Mouse (Mus musculus) thymus, adult 2 months (tissue): ENCODE results near the gene Angptl8.

Experiments
- CTCF ChIP-seq: fragments of 200-500 bp; IDR thresholded peaks from 2 replicates; pipeline ENCODE4 v1.5.1; 2012; ENCODE audit warnings: mild to moderate bottlenecking, control low read depth, low read length, moderate library complexity, borderline replicate concordance; ENCODE audit not compliant: control insufficient read depth, poor library complexity, insufficient read depth; ENCODE audit errors: extremely low read depth
- POLR2A ChIP-seq: fragments of 200-500 bp; IDR thresholded peaks from 2 replicates; pipeline ENCODE4 v1.6.1; 2012; ENCODE audit warnings: mild to moderate bottlenecking, low read length, control low read depth, moderate library complexity; ENCODE audit not compliant: control insufficient read depth, poor library complexity, insufficient read depth; ENCODE audit errors: extremely low read depth

DNA sequence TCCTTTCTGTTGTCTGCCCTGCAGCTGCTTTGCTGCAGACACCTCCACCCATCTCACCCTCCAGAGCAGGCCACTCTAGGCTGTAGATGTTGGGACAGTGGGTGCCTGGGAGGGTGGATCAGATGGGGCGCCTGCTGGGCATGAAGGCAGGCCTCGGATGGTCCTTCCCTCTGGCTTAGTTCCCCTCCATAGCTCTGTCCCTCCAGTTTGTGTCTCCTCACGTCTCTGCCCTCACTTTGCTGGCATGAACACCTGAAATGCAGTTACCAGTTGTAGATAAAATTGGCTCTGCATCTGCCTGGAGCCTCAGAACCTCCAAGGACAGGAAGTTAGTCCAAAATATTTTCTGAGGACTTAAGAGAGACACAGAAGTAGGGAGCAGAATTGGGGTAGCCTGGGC, 38.4 kb upstream of the Angptl8 start:
- TF ChIP-seq CTCF, result no peak
- TF ChIP-seq POLR2A, result no peak
